Mouse (Mus musculus) heart, adult 9 months (tissue): Measurements from ENCODE around the gene Dmxl2.
A peak's percentile ranks its signal among the peaks of the same experiment; 100 is the strongest.

Source experiments
- DNase-seq, 2 experiments: peaks; one replicate each; pipeline ENCODE4 v3.0.0; 2022; ENCODE audit warnings: low spot score in 2 of 2

Dmxl2 gene

DNA sequence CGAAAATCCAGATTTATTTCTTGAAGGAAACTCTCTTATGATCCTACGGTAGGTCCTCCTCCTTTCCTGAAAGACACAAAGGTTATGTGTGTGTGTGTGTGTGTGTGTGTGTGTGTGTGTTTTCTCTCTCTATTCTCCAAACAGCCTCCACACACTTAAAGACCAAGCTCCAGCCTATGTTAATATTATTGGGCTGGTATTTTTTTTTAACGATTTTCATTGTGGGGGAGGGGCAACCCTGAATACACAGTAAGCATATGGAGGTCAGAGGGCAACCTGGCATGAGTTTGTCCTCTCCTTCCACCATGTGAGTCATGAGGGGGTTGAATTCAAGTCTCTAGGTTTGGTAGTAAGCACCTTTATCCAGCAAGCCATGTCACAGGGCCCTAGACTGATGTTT lies 1.6 kb downstream of the Dmxl2 start:
- no peak for DNase-seq

DNA sequence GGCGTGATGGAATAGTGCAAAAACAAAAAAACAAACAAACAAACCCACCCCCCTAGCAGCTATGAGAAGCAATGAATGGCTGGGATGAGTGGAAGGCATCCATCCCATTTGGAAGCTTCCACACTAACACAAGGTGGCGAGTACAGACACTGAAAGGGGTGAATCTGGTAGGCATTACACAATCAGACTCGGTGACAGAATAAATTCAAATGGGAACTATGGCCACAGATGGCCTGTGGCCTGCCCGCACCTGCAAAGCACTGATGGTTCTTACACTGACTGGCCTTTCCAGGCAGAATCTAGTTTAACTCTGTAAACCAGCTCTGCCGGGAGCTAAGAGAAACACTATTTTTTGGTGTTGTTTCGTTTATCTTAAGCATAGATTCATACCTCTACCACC lies 2.1 kb downstream of the Dmxl2 start:
- no peak for DNase-seq

DNA sequence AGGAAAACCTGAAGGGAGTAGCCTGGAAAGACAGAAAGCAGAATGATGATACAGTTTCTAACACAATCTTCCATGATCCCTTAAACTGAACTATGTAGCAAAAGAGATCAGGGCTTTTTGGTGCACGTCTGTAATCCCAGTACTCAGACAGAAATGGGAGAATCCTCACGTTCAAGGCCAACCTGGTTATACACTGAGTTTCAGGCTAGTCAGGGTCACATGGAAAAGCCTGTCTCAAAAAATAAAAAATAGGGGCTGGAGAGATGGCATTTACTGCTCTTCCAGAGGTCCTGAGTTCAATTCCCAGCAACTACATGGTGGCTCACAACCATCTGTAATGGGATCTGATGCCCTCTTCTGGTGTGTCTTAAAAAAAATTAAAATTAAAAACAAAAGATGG lies 11.0 kb downstream of the Dmxl2 start:
- no peak for DNase-seq

DNA sequence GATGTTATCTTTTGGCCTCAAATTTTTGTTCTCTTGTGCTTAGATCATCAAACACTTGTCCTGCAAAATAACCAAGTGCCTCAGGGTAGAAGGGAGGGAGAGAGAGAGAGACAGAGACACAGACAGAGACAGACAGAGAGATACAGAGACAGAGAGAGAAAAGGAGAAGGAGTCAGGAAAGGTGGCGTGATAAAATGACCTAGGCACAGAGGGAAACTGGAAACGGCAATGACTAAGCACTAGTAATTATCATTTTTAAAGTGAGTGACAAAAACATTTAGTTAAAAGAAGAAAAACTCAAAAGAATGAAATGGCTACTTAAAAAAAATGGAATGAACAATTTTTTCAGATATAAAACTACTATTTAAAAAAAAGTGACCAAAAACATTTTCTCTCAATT lies 11.8 kb downstream of the Dmxl2 start:
- no peak for DNase-seq

DNA sequence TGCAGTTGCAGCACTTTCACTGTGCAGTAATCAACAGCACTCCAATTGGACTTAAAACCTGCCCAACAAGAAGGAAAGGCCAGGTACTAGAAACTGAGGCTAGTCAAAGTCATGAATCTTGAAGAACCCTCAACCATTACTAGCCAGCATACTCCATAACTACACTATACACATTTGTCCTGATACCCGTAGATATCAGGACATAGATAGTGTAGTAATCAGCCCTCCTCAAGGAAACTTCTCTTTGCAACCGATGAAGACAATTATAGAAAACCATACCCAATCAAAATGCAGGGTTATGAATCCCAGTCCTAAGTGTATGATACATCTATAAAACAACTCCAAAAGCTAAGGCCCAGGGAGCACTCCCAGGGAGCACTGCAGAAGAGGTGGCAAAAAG lies 16.5 kb downstream of the Dmxl2 start:
- DNase-seq: no peak

DNA sequence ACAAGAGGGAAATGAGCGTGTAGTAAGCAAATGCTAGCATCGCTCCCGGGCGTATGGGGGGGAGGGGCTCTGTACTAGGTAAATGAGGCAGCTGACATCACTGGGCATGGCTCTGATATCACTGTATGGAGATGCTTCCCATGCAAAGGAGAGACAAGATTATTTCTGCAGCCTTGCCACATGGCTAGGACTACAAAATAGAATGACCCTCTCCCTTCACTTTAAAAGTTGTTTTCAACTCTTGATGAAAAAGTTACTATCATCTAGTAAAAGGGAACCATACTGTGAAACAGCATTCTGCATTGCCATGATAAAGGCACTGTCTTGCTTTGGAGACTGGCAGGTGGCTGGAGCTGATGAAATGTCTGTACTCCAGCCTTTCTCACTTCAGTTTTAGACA lies 18.2 kb downstream of the Dmxl2 start:
- no peak for DNase-seq

DNA sequence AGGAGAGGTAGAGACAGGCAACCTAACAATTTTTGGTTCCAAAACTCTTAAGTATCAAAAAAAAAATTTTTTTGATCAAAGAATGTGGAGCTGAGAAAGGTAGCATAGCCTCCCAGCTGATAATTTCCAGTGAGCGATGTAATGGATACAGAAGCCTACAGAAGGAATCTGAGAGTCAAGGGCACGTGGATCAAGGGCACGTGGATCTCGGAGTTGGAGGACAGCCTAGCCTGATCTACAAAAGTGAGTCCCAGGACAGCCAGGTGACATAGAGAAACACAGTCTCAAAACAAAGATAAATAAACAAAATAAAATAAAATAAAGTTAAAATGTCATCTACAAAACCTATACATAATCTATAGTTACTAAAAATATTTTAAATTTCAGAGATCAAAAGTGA lies 18.7 kb downstream of the Dmxl2 start:
- DNase-seq: no peak

DNA sequence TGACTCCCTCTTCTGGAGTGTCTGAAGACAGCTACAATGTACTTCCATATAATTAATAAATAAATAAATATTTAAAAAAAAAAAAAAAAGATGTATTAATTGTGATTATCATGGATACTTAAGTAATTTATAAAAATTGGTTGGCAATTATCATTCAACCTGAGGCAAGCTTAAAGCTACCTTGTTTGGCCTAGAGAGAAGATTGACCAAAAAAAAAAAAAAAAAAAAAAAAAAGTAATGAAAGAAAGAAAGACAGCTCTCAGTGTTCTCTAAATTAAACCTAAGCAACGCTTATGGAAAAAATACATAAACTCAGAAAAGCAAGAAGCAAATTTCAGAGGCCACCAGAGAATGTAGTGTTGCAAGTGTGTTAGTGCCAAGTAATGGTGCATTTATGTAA lies 22.4 kb downstream of the Dmxl2 start:
- DNase-seq: no peak

DNA sequence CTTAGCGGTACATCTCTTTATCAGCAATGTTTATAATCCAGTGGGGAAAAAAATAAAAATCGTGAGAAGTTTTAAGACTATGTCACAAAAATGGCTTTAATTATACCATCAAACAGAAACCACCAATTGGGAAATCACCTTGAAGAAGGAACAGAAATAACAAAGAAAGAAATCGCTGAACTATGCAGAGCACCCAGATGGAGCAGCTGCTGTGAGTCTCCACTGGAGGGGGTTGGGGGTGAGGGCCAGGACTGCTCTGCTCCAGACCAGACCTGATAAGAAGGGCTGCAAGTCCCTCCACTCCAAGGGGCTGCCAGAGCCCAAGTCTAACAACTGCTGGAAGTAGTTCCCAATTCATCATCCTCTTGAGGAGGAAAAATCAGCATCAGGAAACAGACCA lies 23.3 kb downstream of the Dmxl2 start:
- no peak for DNase-seq

DNA sequence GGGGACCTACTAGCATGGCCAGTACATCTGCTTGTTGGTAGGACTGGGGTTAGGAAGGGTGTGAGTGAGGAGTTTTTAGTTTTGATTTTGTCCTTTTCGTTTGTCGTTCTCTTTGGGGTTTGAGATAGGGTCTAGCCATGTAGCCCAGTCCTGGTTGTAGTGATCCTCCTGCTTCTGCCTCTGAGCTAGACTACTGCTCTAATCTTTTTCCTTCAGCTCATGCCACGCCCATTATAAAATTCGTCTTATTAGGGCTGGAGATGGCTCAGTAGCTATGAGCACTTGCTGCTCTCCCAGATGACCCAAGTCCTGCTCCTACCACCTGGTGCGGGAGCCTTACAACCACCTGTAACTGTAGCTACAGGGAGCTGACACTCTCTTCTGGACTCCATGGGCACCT lies 26.9 kb downstream of the Dmxl2 start:
- DNase-seq: no peak

DNA sequence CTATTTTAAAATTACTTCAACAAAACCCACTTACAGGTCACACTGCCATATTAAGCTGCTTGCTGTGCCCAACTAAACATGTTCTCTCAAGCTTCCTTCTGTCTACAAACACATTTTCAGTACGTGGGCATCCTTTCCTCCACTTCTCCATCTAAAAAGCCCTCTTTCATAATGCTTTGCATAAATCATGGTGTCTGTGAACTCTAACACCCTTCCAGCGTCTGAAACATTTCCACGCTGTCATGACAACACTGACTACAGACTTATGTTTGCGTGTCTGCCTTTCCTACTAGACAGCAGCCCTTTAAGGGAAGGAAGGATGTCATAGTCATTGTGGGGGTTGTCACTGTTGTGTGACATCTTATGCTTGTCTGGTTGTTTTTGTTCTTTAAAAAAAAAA lies 27.4 kb downstream of the Dmxl2 start:
- no peak for DNase-seq

DNA sequence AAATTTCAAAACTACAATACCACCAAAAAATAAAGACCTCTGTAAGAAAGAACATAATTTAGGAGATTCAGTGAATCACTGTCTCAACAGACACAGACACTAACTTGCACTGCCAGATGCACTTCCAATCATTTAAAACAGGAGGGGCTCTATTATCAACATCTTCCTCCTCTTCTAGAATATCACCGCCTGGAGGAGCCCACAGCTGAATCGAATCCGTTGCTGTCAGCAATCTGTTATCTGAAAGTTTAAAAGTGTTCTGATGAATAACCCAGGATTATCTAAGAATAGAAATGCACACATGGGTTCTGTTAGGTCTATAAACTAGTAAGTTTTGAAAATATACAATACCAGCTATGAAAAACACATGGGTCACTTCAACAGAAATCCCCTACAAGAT lies 28.6 kb downstream of the Dmxl2 start:
- no peak for DNase-seq

DNA sequence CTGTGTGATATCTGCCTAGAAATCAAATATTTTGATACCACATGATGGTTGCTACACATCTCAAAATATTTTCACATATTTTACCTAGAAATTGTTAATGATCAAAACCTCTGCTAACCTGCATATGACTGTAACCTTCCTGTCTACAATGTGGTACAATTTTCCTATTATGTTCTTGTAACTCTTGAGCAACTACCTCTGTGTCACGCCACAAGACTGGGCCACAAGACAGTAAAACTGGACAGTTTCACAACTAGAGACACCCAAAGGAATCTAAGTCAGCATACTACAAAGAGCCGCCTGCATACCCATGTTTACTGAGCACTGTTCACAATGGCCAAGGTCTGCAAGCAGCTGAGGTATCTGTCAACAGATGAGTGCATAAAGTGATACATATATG lies 32.1 kb downstream of the Dmxl2 start:
- no peak for DNase-seq

DNA sequence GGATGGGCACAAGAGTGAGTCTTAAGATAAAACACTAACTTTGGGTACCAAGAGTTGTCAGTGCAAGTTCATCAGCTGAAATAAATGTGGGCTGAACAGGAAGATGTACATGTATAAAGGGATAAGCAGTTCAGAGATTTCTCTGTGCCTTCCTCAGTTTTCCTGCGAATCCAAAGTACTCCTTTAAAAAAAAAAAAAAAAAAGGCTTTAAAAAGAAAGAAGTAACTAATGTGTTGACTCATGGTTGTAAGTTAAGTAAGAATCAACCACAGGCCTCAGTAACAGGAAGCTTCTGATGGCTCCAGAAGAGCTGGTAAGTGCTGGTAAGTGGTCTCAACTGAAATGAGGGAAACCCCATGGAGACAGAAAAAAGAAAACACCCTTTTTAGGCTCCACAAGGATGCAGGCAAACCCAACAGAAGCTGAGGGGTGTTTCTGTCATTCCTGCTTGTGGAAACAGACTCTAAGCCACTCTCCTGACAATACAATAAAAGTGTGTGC lies 33.9 kb downstream of the Dmxl2 start:
- DNase-seq: no peak

DNA sequence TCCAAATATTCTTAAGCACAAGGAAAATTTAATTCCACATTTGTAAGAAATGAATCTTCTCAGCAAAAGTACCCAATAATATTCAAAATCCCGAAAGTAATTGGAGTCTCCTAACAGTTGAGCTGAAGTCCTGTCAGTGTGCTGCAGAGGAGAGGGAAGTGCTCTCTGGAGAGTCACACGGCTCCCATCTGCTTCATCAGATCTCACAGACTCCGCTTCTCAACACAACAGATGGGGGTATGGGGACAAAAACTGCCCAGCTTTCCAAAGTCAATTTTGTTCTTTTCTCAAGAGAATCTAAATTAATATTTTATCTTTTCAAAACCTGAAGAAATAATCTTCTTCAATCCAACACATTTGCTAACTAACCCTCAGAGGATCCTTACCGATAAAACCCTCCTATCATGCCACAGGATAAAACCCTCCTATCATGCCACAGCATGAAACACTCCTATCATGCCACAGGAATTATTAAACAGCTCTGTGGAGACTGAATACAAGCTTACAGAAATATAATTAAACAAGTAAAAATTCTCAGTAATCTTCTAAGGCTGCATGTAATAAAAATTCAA lies 37.9 kb downstream of the Dmxl2 start:
- DNase-seq: no peak

DNA sequence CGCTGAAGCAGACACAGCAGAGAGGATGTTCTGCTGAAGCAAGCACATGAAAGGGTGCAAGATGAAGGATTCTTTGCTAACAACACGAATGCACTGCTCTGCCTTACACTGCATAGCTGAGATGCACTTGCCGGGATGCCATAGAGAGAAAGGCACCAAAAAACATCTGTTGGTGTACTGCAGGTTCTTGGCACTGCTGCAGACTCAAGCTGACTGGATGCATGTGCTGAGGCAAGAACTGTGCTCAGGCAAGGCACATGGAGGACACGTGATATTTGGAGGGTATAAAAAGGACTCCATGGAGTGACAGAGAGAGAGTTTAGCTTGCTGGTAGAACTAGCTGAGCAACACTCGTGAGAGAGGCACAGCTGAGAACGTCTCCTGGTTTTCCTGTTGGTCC lies 62.4 kb downstream of the Dmxl2 start:
- no peak for DNase-seq

DNA sequence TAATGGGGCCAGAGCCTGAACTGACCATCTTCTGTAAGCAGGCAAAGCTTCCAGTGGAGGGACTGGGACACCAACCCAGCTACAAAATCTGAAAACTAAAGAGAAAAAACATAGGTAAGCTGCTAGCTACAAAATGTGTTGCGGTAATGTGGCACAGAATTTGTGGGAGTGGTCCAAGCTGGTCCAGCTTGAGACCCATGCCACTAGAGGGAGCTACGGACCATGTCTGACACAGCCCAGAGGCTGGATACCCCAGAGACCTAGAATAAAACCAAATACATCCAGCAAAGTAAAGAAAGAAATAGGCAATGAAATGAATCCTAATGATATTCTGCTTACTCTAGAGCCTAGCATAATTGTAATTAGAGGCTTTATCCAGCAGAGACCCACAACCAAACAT lies 63.2 kb downstream of the Dmxl2 start:
- peak in 1 of 2 experiments; percentile 4 for DNase-seq

DNA sequence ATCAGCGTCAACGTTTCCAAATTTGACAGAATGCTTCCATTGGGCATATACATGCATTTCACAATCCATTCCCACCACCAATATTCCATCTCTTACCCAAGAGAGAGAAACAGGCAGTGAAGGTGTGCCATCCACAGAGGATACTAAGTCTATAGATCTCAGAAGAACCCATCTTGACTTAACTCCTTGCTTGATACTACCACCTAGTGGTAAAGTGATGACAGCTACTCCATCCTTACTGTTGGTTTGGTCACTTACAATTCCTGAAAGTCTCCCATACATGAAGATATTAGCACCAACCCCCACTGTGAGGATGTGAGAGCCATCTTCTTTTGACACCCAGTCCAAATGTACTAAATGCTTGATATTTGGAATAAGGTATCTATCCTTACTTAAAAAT lies 85.2 kb downstream of the Dmxl2 start:
- DNase-seq: no peak

DNA sequence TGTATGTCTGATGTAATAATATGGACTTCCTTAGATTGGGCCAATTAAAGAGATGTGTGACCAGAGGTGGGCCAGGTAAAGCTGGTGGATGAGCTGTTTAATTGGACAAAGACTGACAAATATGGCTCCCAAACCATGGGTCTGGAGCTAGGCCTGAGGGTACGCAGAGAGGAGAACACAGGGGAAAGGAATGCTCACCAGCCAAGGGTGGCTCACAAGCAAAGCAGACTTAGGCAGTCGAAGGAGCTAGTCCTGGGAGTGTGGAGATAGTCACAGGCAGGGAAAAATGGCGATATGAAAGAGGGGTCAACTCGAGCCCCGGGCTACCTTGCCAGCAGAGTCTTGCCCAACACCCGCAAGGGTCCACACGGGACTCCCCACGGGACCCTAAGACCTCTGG lies 144.7 kb downstream of the Dmxl2 start:
- DNase-seq: no peak

DNA sequence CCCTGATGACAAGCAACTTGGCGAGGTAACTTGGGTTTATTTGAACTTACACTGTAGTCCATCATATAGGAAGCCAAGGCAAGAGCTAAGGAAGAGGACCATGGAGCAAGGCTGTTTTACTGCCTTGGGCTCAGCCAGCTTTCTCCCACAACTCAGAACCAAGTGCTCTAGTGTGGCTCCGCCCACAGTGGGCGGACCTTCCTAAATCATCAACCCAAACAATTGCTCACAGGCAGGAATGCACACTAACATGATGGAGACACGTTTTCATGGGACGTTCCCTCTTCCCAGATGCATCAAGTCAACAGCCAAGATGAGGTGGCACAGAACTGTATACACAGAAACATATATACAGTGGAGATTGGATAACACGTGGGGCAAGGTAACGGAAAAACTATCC lies 159.4 kb downstream of the Dmxl2 start:
- no peak for DNase-seq

DNA sequence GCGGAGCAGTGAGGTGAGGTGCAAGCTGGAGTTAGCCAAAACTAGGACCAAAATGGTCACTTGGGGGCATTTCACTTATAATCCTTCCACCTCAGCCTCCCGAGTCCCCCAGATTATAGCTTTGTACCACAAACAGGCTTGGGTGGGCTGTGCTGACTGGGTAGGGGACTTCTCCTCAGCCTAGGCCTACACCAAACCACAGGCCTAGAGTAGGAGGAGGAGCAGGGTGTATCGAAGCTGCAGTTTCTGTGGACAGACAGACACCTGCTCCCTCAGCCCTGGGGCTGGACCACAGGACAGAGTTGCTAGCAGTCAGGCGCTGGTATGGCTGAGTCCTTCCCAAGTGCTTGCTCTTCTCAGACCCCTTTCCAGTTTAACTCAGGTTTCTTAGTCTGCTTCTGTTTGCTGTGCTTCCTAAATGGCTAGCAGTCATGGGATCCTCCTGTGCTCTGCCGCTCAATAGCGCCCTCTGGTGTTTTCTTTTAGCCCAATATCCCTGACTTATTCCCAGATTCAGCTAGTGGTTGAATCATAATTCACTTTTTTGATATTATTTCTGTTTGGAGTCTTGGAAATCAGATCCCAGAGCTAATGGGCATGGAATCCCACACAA lies 164.8 kb downstream of the Dmxl2 start:
- peak in 1 of 2 experiments; percentile 2 for DNase-seq

DNA sequence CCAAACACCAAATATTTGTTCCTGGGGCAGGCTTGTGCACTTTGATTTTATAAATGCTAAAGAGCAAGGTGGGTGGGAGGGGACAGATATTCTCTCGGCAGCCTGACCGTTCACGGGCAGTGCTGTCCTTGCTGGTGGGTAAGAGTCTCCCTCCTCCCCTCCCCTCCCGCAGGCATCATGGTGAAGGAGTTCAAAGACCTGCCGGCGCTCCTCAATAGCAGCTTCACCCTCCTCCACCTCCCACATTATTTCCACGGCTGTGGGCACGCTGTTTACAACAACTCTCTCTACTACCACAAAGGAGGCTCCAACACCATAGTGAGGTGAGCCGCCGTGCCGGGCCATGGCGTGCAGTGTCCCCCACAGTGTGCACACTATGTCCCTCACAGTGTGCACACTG lies 165.8 kb downstream of the Dmxl2 start:
- DNase-seq: no peak

DNA sequence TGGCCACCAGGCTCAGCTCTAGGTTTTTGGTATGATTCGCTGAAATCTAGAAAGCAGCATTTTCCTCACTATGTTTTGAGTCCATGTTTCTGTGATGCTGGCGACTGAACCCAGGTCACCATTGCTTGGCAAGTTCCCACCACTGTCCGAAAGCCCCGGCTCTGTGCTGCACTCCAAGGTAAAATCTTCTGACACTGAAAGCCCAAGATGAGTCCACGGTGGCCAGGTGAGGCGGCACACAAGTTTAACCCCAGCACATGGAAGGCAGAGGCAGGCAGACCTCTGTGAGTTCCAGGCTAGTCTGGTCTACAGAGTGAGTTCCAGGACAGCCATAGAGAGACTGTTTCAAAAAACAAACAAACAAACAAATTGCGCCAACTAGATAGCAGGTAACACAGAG lies 172.2 kb downstream of the Dmxl2 start:
- DNase-seq: no peak

DNA sequence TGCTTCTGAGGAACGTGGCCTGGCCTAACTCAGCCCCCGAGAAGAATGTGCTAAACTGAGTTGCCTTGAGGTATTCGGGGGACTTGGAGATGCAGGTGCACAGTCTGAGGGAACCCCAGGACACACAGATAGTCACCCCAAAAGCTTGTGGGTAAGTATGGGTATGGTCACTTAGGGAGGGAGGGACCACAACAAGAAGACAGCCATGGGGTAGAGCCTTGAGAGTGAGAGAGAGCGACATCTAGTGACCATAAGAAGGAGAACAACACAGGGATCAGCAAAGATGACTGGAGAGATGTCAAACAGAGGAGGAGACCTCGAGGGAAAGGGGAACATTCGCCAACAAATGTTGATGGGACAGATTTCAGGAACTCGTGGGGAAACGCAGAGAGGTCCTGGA lies 178.0 kb downstream of the Dmxl2 start:
- no peak for DNase-seq
